Mouse (Mus musculus): ENCODE results near the gene Gli1.
"Not testable (repeated sequence)": the region's sequence is repeated elsewhere in the genome, so short reads cannot be mapped to it uniquely, and the experiment has no call there.

Gli1 gene

DNA sequence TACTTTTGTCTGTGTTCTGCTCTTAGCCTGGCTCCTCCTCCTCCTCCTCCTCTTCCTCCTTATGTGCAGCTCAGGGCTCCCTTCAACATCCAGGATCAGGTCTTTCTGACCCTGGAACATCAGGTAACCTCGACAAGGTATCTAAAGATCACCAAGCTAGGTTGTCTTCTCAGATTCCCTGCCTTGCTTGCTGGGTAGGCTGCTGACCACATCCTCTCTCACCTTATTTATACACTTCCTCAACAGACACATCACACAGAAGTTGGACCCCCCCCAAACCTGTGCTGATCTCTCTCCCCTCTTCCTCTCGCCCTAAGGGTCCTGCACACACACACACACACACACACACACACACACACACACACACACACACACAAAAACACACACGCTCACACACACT, 20.2 kb downstream of the Gli1 start, which contains the start of gene Arhgap9:
Arhgap9 (plus strand) TSS at position 344 of the 400 bp plus-strand sequence.
- no peak for DNase-seq

DNA sequence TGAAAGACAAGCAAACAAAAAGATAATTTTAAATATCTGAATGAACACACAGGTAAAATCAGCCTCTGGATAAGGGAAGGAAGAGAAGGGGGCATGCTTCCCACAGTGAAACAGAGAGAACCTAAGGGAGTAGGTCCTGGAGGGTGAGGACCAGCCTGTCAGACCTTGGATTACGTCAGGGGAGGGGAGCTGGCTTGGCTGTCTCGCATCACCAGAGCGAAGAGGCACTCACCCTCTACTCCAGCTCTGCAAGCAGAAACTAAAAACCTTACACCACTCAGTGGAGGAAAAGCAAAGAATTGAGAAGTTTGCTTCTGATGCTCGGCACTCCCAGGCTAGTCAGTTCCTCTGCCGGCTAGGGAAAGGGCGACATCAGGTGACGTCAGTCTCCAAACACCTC, 21.8 kb downstream of the Gli1 start:
- DNase-seq = no peak

DNA sequence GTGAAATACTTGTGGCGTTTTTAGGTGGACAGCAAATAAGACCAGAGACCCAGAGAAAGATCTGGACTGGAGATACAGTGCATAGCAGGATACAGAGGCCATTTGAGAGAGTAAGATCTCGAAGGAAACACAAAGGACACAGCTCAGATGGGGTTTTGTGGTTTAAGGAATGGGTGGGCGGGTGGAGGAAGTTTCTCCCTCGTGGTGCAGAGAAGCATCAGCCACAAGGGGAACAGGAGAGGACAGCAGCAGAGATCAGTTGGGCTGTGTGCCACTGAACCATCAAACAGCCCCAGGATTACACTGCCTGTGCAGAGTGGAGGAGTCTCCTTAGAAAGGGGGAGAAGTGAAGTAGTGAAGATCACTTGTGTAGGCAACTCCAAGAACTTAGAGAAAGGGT, 23.8 kb downstream of the Gli1 start:
- no peak for DNase-seq

DNA sequence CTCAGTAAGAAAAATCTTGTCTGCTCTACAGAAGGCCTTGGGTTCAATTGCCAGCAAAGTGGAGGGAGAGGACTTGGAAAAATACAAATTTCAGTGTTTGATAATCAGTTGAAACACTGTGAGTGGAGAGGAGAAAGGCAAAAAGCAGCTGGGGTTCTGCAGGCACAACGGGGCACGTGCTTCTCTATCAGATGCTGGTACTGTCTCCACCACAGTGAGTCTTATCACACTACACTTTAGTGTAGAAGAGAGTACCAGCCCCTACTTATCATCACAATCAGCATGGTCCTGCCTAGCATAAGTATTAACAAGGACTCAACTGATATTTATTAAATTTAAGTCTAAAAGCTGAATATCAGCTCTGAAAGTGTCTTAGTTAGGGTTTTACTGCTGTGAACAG, 24.5 kb downstream of the Gli1 start:
- DNase-seq = no peak

DNA sequence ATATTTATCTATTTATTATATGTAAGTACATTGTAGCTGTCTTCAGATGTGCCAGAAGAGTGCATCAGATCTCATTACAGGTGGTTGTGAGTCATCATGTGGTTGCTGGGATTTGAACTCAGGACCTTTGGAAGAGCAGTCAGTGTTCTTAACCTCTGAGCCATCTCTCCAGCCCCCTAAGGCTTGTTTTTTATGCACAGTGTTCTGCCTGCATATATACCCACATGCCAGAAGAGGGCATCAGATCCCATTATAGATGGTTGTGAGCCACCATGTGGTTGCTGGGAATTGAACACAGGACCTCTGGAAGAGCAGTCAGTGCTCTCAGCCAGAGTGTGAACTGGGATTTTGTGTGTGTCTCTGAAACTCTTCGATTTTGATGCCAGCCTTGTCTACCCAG, 26.8 kb downstream of the Gli1 start:
- not testable (repeated sequence) for DNase-seq

DNA sequence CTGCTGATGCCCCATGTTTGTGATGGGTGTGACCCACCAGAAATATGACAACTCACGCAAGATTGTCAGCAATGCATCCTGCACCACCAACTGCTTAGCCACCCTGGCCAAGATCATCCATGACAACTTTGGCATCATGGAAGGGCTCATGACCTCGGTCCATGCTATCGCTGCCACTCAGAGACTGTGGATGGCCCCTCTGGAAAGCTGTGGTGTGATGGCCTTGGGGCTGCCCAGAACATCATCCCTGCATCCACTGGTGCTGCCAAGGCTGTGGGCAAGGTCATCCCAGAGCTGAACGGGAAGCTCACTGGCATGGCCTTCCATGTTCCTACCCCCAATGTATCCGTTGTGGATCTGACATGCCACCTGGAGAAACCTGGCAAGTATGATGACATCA, 28.3 kb downstream of the Gli1 start:
- DNase-seq = not testable (repeated sequence)

DNA sequence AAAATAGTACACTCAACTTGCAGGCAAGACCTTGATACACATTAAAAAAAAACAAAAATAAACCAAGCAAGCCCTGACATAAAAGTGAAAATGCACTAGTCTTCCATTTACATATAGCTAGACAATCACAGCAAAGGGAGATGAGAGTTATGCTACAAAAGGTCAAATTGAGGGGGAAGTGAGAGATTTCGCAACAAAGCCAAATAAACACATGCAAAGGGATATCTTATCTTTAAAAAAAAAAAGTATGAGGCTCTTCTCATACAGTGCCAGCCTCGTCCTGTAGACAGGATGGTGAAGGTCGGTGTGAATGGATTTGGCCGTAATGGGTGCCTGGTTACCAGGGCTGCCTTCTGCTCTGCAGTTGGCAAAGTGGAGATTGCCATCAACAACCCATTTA, 28.9 kb downstream of the Gli1 start:
- no peak for DNase-seq

DNA sequence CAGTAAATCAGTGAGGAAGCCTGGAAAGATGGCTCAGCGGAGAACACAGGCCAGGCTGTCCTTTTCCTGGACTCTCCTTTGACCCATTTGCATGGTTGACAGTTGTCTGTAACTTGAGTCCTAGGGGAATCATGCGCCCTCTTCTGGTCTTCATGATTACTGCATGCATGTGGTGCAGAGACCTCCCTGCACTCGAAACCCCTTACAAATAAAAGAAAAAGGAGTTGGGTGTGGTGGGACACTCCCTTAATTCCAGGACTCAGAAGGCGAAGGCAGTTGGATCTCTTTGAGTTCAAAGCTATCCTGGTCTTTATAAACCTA, 29.5 kb downstream of the Gli1 start:
- peak; percentile 82 to 89 for DNase-seq

DNA sequence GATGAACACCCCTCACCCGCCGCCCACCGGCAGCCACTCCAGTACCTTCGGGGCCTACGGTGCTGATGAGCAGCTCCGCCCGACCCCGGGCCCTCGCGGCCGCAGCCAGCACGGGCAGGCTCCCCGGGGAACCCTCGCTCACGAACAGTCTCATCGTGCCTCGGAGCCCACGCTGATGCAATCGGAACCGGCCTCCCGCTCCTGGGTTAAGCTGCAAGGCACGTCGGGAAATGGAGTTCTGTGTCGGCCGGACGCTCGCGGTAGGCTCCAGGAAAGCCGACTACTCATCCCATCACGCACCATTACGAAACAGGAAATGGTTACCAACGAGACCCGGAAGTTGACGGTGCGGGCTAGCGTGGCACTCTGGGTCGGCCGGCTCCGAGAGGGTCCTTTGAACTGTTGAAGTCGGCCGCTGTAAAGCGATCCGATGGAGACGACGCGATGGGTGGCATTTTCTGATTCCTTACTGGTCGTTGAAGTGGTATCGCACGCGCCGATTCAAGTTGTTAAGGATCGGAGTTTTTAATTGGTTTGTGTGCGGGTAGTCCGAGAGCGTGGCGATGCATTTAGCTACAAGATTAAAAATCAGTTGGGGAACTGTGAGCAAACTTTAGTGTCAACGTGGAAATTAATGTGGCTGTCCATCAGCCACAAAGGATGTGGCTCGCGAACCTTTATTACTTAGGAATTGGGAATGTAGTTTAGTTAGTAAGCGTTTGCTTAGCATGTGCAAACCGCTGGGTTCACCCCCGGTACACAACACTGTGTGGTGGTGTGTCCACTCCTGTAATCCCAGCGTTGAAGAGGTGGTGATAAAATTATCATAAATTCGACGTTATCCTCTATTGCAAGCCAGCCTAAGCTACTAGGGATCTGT, 30.1 kb downstream of the Gli1 start, which contains the start of gene Mars:
Mars (minus strand) TSS at position 311 of the 880 bp plus-strand sequence.
- DNase-seq = peak; percentile 96 to 97

DNA sequence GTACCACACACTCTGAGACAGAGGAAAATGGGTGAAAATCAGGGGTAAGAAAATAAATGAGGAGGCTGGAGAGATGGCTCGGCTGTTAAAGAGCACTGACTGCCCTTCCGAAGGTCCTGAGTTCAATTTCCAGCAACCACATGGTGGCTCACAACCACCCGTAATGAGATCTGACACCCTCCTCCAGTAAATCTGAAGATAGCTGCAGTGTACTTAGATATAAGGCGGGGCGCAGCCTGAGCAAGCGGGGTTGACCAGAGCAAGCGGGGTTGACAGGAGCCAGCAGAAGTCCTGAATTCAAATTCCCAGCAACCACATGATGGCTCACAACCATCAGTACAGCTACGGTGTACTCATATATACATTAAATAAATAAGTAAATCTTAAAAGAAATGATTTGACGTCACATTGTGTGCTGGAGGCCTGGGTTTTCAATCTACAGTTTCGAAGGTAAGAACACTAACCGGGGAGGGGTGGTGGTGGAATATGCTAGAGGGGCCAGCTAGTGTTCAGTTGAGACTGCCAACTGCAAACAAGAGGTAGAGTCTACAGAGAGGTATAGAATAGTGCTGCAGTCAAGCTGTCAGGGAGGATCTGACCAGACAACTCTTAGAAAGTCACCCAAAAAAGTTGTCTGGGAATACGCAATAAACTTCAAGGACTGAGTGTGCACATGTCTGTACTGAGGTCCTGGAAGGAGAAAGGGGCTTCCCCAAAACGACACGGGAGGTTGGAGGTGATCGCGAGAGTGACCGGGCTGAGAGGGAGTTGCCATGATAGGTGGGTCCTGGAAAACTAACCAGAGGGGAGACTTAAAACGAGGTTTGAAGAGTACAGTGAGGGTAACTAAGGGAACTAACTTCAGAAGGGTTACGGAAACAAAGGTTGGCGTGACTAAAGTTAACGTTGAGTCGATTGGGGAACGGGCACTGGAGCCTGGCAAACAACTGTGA, 31.0 kb downstream of the Gli1 start:
- peak in 1 of 2 experiments; percentile 37 for DNase-seq

DNA sequence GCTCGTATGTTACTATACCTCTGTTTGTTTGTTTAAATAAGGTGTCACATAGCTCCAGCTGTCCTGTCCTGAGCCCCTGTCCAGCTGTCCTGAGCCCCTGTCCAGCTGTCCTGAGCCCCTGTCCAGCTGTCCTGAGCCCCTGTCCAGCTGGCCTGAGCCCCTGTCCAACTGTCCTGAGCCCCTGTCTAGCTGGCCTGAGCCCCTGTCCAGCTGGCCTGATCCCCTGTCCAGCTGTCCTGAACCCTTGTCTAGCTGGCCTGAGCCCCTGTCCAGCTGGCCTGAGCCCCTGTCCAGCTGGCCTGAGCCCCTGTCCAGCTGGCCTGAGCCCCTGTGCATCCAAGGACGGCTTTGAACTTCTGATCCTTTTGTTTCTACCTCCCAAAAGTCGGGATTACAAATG, 32.6 kb downstream of the Gli1 start:
- not testable (repeated sequence) for DNase-seq

DNA sequence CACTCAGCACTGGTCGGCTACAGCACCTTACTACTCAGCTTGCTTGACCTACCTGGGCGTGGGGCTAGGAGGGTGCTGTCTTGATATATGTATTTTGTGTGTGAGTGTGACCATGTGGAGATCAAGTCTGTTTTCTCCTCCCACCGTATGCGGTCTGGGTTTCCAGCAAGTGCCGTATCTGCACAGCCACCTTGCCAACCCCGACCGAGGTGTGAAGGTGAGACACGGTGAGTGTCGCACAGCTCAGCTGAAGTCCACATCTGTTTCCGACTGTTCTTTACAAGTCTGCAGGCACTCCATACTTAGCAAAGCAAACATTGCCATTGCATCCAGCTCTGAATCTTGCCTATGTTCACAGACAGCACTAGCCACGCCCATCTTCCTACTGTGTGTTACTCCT, 38.6 kb downstream of the Gli1 start:
- no peak for DNase-seq

DNA sequence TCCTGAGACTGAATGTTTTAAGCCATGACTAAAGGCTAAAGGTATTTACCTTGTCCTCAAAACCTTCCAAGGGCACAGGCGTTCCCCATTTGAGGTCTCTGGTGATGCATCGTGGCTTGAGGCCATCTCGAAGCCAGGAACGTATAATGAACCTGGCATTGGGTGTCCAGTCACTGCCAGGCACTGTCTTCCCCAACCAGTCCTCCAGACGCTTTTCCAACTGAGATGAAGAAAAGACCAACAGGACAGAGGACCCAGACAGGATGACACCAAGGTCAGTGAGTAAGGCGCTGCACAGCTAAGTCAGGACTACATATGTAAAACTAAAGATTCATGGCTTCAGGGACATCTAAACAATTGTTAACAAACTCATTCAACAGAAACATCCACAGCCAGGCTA, 41.4 kb downstream of the Gli1 start:
- DNase-seq = no peak

DNA sequence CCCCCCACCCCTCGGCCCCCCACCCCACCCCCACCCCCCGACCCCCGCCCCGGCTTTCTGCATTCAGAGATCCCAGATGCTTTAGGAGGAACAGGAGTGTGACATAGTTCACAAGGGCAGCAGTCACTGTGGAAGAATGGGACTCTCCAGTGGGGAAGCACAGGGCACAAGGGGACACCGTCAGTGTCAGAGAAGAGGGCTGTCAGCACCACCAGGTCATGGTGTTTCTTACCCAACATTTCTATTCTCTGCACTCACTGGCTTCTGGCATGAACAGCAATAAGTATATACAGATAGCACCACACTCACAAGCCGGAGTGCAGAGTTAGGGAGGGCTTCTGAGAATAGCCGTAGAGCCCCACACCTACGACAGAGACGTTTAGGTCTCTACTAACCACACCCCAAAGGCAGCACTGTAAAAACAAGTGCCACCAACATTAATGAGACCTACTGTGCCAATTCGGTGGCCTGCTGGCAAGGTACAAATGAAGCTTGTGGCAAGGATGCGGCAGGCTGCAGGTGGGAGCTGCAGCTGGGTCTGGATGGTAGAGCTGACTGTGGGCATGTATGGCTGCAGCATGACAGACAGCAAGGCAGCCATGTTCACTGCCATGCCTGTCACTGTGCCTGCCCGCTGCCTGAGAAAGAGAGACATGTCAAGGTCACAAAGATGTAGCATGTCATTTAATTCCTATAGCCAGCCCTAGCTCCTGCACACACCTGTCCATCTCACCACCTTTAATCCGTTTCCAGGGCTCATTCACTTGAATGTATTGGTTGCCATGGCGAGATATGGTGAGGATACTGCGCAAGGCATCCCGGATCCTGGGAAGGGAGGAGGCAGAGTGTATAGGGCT, 44.5 kb downstream of the Gli1 start:
- no peak for DNase-seq

DNA sequence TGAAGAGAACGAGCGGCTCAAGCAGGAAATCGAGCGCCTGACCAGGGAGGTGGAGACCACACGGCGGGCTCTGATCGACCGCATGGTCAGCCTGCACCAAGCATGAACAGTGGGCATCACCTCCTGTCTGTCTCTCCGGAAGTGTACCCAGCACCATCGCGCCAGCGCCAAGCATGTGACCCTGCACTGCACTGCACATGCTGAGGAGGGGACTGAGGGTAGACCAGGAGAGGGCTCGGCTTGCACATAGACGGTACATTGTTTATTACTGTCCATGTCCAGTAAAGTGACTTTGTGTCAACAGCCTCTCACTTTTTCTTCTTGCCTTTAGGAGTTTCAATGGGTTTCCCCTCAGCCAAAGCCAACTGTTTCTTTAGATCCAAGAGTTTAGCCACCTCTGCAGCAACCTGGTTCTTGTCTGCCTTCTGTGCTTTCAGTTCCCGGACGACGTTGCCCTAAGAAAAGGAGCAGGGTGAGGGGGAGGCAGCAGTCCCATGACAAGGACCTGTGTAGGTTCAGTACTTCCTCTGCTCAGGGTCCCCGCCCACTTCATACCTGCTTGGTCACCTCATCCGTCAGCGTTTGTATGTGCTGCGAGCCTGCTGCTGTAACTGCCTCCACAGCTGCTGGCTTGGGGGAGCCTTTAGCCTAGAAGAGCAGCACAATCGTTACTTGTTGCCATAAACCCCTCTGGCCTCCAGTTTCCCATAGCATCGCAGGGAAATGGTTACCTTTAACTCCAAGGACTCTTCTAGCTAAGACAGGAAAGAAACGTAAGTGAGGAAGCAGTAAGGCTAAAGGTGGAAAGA, 45.6 kb downstream of the Gli1 start:
- no peak for DNase-seq

DNA sequence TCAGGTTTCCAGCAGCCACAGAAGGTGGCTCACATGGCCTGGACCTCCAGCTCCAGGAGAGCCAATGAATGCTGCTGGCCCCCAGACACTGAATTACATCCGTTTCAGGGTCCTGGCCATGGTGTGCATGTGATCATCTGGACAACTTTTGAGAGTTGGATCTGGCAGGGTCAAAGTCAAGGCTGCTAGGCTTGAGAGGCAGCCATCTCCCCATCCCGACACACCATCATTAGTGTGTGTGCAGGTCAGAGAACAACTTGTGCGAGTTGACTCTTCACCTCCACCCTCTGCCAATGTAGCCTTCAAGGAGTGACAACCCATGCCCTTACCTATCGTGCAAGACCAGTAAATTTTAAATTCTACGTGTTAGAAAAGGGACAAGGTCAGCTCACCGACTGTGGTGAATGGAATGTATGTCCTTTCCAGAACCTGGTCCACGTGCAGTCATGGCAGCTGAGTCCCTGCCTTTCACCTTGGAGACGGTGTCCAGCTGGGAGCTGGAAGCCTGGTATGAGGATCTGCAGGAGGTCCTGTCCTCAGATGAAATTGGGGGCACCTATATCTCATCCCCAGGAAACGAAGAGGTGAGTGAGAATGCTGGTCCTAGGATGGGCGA, 46.8 kb downstream of the Gli1 start:
- no peak for DNase-seq

DNA sequence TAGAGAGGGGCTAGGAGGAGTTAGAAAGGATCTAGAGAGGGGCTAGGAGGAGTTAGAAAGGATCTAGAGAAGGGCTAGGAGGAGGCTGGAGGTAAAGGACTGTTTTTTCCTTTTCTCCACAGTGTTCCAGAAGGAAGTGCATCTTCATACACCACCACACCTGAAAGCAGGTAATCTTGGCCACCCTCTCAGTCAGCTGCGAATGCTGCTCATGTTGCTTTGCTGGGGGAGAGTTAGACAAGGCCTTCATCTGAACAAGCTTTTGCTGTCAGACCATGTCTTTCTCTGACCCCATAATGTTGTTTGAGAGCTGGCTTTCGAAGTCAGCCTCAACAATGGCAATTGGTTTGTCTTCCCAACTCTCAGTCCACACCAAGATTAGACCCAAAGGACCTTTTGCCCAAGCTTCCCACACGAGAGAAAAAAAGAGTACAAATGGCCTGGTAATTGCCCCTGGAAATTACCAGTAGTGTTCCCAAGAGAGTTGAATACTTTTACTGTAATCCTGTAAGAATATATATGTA, 48.1 kb downstream of the Gli1 start:
- DNase-seq = no peak

DNA sequence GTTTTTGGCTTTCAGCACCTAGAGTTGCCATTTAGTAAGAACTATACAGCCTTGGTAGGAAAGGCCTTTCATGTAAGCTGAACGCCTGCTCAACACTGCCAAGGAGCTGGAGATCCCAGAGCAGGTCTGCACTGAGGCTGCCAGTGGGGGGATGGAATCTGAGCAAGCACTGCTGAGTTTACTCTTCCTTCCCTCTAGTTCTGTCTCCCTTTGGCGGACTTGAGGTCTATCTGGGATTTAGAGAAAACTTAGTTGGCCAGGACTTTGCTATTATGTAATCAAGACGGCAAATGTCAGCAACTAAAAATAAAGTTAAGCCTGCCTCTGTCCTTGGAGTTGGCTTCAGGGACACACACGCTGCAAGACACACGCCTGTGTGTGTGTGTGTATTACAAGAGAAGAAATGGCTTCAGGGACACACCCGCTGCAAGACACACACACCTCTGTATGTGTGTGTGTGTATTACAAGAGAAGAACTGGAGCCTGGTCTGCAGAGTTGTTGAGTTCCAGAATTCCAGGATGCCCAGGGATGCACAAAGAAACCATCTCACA, 48.7 kb downstream of the Gli1 start:
- peak in 1 of 2 experiments; percentile 29 for DNase-seq

DNA sequence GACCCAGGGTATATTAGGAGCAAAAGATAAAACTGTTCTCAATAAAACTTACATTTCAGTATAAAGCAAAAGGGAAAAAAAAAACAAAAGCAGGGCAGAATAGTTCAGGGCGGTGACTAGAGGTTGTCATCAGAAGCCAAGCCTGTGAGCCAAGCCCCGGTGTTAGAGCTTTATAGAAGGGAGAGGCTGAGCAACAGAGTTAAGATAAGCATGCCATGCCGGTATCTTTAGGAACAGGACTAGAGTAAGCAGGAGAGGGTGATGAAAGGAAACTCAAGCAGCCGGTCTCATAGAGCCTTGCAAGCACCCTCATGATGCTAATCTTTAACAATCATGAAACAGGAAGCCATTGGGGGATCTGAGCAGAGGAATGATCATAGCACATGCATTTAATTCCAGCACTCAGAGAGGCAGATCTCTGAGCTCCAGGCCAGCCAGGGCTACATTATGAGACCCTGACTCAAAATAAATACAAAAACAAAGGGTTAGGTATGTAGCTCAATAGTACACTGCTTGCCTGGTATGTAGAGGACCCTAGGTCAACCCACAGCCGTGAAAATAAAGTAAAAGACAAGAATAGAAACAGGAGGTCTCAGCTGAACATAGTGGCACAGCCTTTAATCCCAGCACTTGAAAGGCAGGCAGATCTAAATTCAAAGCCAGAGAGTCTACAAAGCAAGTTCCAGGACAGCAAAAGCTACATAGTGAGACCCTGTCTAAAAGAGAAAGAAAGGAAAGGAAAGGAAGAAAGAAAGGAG, 49.7 kb downstream of the Gli1 start:
- DNase-seq = no peak
